Mouse (Mus musculus) olfactory bulb, adult 2 months (tissue): ENCODE data around the gene Abcc4.

Source experiments
- CTCF ChIP-seq: fragments of 200-500 bp; IDR thresholded peaks from 2 replicates; pipeline ENCODE4 v1.5.1; 2012; ENCODE audit warnings: low read depth, mild to moderate bottlenecking, low read length, moderate library complexity; ENCODE audit not compliant: insufficient read depth
- POLR2A ChIP-seq: fragments of 200-500 bp; IDR thresholded peaks from 2 replicates; pipeline ENCODE4 v1.6.1; 2012; ENCODE audit warnings: mild to moderate bottlenecking, low read depth, low read length, moderate library complexity; ENCODE audit not compliant: insufficient read depth

DNA sequence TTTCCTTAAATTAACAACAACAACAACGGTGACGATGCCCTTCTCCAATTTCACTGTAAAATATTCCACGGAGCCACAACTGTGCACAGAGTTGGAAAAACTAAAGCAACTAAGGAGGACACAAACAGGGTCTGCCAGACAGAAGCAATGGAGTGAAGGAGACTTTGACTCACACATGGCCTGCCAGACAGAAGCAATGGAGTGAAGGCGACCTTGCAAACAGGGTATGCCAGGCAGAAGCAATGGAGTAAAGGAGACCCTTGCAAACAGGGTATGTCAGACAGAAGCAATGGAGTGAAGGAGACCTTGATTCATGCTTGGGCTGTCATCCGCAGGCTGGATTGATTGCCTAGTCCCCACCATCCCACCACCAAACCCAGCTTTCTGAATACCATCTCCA is 19.2 kb downstream of the Abcc4 start:
- TF ChIP-seq CTCF (no peak), POLR2A (no peak)
